Mouse (Mus musculus) testis, adult 2 months (tissue): ENCODE data around the gene Fhit.

Source experiments
- CTCF ChIP-seq: fragments of 200-500 bp; IDR thresholded peaks from 2 replicates; pipeline ENCODE4 v1.5.1; 2012; ENCODE audit warnings: low read depth, mild to moderate bottlenecking, inconsistent platforms, low read length, moderate library complexity; ENCODE audit not compliant: control insufficient read depth, insufficient read depth, insufficient replicate concordance
- POLR2A ChIP-seq: fragments of 200-500 bp; IDR thresholded peaks from 2 replicates; pipeline ENCODE4 v1.6.1; 2012; ENCODE audit warnings: low read depth, mild to moderate bottlenecking, inconsistent platforms, low read length, moderate library complexity; ENCODE audit not compliant: control insufficient read depth

GRCm38 (mm10) chr14:10531748-10532500 is 629.9 kb downstream of the Fhit start:
- TF ChIP-seq CTCF, result no peak
- TF ChIP-seq POLR2A, result no peak
